Mouse (Mus musculus): ENCODE measurements around the gene Mdk.

Gene Mdk

GRCm38 (mm10) chr2:91931328-91932159 is 553 bp downstream of the Mdk start:
- DNase-seq, result peak; percentile 59

- peak; percentile 55 for DNase-seq
Measured at GRCm38 (mm10) chr2:91930761-91931291, 1.3 kb downstream of the Mdk start.

- DNase-seq, result peak; percentile 74
Measured at GRCm38 (mm10) chr2:91929936-91930335, 2.2 kb downstream of the Mdk start.

GRCm38 (mm10) chr2:91929455-91929854 is 2.6 kb downstream of the Mdk start:
- no peak for DNase-seq

GRCm38 (mm10) chr2:91928534-91929350 is 3.4 kb downstream of the Mdk start:
- DNase-seq, result peak; percentile 65

- peak; percentile 85 for DNase-seq
Measured at GRCm38 (mm10) chr2:91927826-91928533, 4.1 kb downstream of the Mdk start.

GRCm38 (mm10) chr2:91926949-91927348 is 5.1 kb downstream of the Mdk start, which contains the start of gene Chrm4:
Chrm4 (plus strand) TSS chr2:91927249.
- DNase-seq, result no peak

GRCm38 (mm10) chr2:91925442-91925841 is 6.7 kb downstream of the Mdk start:
- peak; percentile 34 for DNase-seq

DNA sequence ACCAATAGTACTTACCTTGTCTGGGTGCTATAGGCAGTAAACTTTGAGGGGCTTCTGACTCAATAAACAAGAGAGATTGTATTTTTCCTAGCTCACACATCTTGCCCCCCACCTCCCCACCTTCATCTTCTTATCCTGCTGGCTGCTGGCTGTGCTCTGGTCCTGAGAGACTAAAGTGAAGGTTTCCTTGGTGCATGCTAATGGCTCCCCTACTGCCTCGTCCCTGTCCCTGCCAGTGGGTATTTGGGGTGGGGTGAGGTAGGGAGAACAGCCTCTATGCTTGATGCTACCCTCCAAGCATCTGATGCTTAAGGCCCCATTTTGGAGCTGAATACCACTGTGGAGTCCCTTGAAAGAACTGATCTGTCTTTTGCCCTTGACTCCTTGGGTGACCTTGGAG is 7.4 kb downstream of the Mdk start:
- DNase-seq, result peak; percentile 26

DNA sequence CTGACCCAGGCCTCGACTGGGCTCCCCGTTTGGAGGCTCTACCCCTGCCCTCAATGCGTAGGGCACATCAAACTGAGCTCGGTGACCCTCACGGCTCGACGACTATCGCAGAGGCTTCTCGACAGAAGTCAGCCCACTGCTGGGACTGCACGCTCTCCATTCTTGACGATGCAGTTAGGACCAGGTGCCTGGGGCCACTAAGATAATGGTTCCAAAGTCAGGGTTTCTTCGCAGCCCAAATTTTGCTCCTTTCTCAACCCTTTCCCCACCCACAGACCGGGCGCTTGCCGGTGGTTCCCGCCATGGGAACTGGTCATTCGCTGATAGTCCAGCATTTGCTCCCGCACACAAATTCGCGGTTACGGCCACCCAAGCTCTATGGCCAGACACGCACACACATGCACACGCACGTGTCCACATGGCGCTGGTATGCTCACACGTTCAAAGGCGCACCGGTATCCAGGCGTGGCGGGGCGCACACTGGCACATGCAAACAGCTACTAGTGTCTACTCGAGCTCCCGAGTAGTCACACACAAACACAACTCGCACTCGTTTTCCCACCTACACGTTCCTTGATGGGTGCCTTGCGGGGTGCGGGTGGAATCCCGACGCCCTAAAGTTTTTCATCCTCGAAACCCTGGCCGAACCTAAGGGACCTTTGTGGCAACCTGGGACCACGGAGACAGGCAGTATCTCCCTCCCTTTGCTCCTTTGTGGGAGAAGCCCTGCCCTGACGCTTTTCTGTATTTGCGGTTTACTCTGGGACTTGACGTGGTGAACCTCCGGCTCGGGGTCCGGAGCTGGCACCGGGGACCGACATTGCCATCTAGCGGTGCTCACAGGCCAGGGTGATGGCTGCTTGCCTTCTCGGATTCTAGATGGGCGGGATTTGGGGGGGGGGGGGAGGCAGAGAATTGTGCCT is 8.4 kb downstream of the Mdk start:
- peak; percentile 68 for DNase-seq

DNA sequence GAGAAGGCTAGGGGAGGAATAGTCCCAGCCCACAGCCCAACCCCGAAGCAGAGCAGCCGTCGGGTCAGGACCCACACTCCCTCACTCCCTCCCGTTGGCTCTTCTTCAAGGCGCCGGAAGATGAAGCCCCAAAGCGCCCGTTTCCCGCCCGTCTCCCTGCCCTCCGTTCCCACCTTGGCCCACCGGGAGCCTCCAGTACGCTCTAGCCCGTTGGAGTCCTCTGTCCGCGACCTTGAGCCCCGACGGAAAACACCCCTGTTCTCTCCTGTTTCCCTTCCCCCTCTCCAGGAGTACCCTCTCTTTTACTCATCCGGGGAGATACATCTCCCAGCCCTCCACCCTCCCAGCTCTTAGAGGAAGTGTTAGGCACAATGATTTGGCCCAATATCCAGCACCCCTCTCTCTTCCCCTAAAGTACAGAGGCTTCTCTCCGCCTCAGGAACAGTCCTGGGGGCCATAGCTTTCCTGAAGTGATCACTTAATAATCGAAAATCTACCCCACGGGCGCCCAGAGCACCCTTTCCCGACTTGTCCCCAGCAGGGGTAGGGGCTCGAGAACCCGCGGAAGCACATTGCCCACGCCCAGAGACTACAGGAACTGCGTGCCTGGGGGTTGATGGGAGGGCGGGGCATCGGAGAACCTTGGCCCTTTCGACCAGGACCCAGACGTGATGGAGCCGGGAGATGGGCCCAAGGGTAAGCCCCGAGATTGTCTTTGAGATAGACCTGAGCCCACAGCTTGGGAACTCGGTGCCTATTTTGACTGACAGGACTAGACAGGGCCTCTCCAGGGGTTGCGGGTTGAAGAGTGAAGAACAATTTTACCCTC is 9.3 kb downstream of the Mdk start:
- peak; percentile 19 for DNase-seq

- DNase-seq, result peak; percentile 56
Measured at GRCm38 (mm10) chr2:91921790-91922570, 10.1 kb downstream of the Mdk start.

DNA sequence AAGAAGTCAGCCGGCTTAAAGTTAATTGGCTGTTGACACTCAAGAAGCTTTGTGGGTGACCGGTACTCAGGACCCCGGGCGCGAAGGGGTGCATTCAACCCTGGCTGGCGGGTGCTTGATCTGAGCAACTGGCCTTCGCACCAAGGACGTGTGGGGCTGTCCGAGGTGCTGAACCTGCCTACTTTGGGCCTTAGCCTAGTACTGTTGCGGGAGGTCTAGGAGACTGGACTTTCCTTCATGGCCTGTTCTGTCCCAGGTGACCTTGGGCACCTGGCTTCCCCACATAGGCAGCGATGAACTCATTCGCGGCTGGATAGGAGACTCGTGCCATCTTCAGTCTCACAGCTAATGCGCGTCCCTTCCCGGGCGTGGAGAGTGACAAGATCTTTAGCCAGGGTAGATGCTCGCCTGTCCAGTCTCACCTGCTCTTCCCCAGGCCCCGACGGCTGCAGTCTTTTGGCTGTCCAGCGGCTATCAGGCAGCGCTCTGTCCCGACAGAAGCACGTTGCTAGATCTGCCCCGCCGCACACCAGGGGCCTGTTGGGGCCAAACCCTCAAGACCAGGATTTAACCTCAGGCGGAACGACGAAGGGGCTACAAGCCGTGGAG is 10.8 kb downstream of the Mdk start:
- DNase-seq, result peak; percentile 18

DNA sequence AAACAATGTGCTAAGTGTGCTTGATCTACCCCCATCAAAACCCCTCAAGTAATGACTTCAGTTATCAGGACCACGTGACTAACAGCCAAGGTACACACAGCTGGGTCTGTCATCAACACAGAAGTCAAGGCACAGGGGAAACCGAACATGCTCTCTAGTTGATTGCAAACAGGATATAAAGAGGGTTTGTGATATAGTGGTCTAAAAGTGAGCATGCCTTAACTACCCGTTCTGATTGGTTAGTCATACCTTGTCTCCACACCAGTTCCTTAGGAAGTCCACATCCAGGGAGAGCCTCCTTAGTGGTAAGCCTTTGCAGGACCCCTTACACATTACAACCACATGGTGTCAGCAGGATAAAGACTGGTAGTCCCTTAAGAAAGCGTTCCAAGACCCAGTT is 12.0 kb downstream of the Mdk start:
- DNase-seq, result no peak

DNA sequence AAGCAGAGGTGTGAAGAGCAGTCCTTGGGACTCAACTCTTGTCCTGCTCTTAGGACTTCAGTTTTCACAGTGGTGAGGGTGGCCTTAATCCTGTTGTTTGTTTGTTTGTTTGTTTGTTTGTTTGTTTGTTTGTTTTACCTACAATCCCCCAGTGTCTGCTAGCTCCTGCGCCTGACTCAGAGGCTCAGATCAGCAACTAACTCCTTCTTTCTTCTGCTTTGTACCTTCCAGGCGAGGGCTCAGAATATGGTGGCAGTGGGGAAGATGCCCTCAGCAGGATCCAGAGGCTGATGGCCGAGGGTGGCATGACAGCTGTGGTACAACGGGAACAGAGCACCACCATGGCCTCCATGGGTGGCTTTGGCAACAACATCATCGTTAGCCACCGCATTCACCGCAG is 15.0 kb downstream of the Mdk start:
- no peak for DNase-seq

- DNase-seq, result no peak
Measured at GRCm38 (mm10) chr2:91916346-91916977, 15.6 kb downstream of the Mdk start.

DNA sequence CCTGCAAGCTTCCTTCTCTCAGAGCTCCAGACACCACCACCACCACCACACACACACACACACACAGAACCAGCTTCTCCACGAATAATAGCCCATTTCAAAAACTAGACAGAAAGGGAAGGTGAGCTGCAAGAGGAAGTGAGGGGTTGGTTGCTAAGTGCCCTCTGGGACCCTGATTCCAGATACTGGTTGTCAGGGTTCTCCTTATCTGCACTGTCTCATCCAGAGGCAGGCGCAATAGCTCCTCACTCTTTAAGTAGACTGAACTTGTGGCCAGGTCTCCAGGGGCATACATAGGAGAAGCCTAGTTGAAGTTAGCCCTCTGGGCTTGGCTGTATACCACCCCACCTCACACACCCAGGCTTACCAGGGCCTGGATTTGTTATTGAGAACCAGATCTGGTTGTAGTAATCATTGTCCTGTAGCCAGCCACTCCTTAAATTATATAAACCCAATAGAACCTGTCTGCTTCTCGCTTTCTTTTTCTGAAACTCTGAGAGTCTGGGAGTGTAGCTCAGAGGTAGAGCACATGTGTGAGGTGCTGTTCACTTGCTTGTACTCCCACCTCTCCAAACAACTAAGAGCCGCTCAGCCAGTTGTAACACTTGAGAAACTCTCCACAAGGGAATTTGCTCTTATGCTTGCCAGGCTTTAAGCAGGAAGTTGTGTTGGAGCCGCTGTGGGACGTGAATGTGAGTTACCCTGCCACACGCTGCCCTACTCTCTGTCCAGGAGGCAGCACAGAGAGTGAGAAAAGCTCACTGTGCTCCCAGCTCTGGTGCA is 18.6 kb downstream of the Mdk start:
- DNase-seq, result no peak

GRCm38 (mm10) chr2:91912616-91913015 is 19.5 kb downstream of the Mdk start:
- no peak for DNase-seq
